Mouse (Mus musculus): ENCODE results near the gene Nudcd3. TPM values are rescaled to one million over a fixed set of nuclear protein-coding genes. Genes with fewer than 3 reads are reported as not detected.

Nudcd3 gene
- polyA plus RNA-seq, 1 experiment, result 20.0 TPM

- Histone ChIP-seq H3K36me3 (ENCODE audit: control insufficient read depth, insufficient read depth, low read length) (no peaks in the 10 kb centered on the region), H3K27me3 (ENCODE audit: control insufficient read depth, insufficient read depth, low read length) (no peaks in the 10 kb centered on the region), H3K4me3 (ENCODE audit: extremely low read depth, insufficient read depth, insufficient read length) (no peak overlapping the region), H3K27ac (ENCODE audit: insufficient read depth, low read length) (no peak overlapping the region), H3K4me1 (ENCODE audit: control insufficient read depth, insufficient read depth, insufficient read length) (peaks cover 4% of the 10 kb centered on the region; the same call in 1 of the 2 replicates)
- WGBS, result 67% methylated on average over 4 of the region's 4 CpGs
- TF ChIP-seq CTCF (IDR thresholded peaks at IDR 0.05; ENCODE audit: extremely low read depth, insufficient read depth, insufficient read length, insufficient replicate concordance) (no peak), POLR2A (IDR thresholded peaks at IDR 0.05; ENCODE audit: low read depth, low read length) (no peak)
- no peak for DNase-seq (ENCODE audit: low read depth in 1 of 2, low spot score in 2 of 2)
Observed at GRCm38 (mm10) chr11:6159704-6160275, 40.4 kb downstream of the Nudcd3 start.

- H3K36me3 ChIP-seq (ENCODE audit: control insufficient read depth, insufficient read depth, low read length), result no peaks in the 10 kb centered on the region
- no peaks in the 10 kb centered on the region for H3K27me3 ChIP-seq (ENCODE audit: control insufficient read depth, insufficient read depth, low read length)
- 96% methylated on average over 1 of the region's 1 CpGs for WGBS
- no peak for DNase-seq (ENCODE audit: low read depth in 1 of 2, low spot score in 2 of 2)
- H3K27ac ChIP-seq (ENCODE audit: insufficient read depth, low read length), result no peak overlapping the region
- no peak overlapping the region for H3K4me3 ChIP-seq (ENCODE audit: extremely low read depth, insufficient read depth, insufficient read length)
- TF ChIP-seq CTCF (IDR thresholded peaks at IDR 0.05; ENCODE audit: extremely low read depth, insufficient read depth, insufficient read length, insufficient replicate concordance) (no peak), POLR2A (IDR thresholded peaks at IDR 0.05; ENCODE audit: low read depth, low read length) (no peak)
- H3K4me1 ChIP-seq (ENCODE audit: control insufficient read depth, insufficient read depth, insufficient read length), result peaks cover 13% of the 10 kb centered on the region; the same call in 1 of the 2 replicates
Observed at GRCm38 (mm10) chr11:6158515-6158914, 41.7 kb downstream of the Nudcd3 start.

GRCm38 (mm10) chr11:6157119-6157518, 43.1 kb downstream of the Nudcd3 start:
- Histone ChIP-seq H3K4me3 (ENCODE audit: extremely low read depth, insufficient read depth, insufficient read length) (no peak overlapping the region), H3K36me3 (ENCODE audit: control insufficient read depth, insufficient read depth, low read length) (no peaks in the 10 kb centered on the region), H3K27ac (ENCODE audit: insufficient read depth, low read length) (no peak overlapping the region), H3K4me1 (ENCODE audit: control insufficient read depth, insufficient read depth, insufficient read length) (peaks cover 20% of the 10 kb centered on the region), H3K27me3 (ENCODE audit: control insufficient read depth, insufficient read depth, low read length) (no peaks in the 10 kb centered on the region)
- DNase-seq (ENCODE audit: low read depth in 1 of 2, low spot score in 2 of 2), result no peak
- no peak for TF ChIP-seq POLR2A (IDR thresholded peaks at IDR 0.05; ENCODE audit: low read depth, low read length)
- TF ChIP-seq CTCF (IDR thresholded peaks at IDR 0.05; ENCODE audit: extremely low read depth, insufficient read depth, insufficient read length, insufficient replicate concordance), result no peak
- WGBS, result 92% methylated on average over 5 of the region's 5 CpGs

DNA sequence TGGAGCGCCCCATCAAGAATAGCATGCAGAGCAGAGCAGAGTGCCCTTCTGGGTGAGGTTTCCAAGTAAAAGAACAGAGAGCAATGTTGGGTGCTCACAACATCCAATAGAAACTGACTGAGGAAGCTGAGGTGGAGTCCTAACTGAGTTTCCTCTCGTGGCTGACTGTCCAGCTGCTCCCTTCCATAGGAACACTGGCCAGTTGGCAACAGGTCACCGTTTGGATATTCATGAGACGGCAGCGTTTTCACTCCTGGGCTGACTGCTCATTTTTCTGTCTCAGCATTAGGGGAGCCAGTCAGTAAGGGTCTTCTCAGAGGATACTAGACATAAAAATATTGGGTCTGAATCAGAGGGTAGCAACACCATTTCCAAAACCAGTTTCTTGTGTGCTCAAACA, 43.6 kb downstream of the Nudcd3 start:
- Histone ChIP-seq H3K36me3 (ENCODE audit: control insufficient read depth, insufficient read depth, low read length) (no peaks in the 10 kb centered on the region), H3K27me3 (ENCODE audit: control insufficient read depth, insufficient read depth, low read length) (no peaks in the 10 kb centered on the region), H3K4me3 (ENCODE audit: extremely low read depth, insufficient read depth, insufficient read length) (no peak overlapping the region), H3K27ac (ENCODE audit: insufficient read depth, low read length) (no peak overlapping the region), H3K4me1 (ENCODE audit: control insufficient read depth, insufficient read depth, insufficient read length) (peaks cover 20% of the 10 kb centered on the region)
- DNase-seq (ENCODE audit: low read depth in 1 of 2, low spot score in 2 of 2), result no peak
- no peak for TF ChIP-seq POLR2A (IDR thresholded peaks at IDR 0.05; ENCODE audit: low read depth, low read length)
- TF ChIP-seq CTCF (IDR thresholded peaks at IDR 0.05; ENCODE audit: extremely low read depth, insufficient read depth, insufficient read length, insufficient replicate concordance), result no peak
- 91% methylated on average over 5 of the region's 5 CpGs for WGBS

DNA sequence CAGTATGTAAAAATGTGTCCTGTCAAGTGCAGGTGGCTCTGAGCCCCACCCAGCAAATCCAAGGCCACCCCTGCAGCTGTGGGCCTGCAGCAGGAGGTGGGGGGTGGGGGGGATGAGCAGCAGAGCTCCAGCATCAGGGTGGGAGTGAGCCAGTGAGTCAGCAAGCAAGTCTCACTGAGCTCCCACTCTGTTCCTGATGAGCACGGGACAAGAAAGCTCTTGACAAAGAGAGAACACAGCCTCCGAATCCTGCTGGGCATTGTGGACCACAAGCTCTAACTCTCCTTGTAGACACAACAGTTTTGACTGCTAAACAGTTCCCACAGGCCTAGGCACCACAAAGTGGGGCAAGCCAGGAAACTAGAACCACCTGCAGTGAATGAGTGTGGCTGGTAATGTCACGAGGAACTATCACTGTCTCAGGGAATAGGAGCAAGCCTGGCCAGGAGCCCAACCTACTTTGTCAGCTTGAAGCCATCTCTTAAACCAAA, 46.0 kb downstream of the Nudcd3 start:
- DNase-seq (ENCODE audit: low read depth in 1 of 2, low spot score in 2 of 2), result no peak
- 24% methylated on average over 3 of the region's 3 CpGs for WGBS
- no peak overlapping the region for H3K27ac ChIP-seq (ENCODE audit: insufficient read depth, low read length)
- H3K36me3 ChIP-seq (ENCODE audit: control insufficient read depth, insufficient read depth, low read length), result peaks cover 6% of the 10 kb centered on the region
- H3K4me1 ChIP-seq (ENCODE audit: control insufficient read depth, insufficient read depth, insufficient read length), result peaks cover 17% of the 10 kb centered on the region
- no peaks in the 10 kb centered on the region for H3K27me3 ChIP-seq (ENCODE audit: control insufficient read depth, insufficient read depth, low read length)
- no peak for TF ChIP-seq CTCF (IDR thresholded peaks at IDR 0.05; ENCODE audit: extremely low read depth, insufficient read depth, insufficient read length, insufficient replicate concordance)
- TF ChIP-seq POLR2A (IDR thresholded peaks at IDR 0.05; ENCODE audit: low read depth, low read length), result no peak
- no peak overlapping the region for H3K4me3 ChIP-seq (ENCODE audit: extremely low read depth, insufficient read depth, insufficient read length)

- Histone ChIP-seq H3K4me1 (ENCODE audit: control insufficient read depth, insufficient read depth, insufficient read length) (peaks cover 17% of the 10 kb centered on the region), H3K27ac (ENCODE audit: insufficient read depth, low read length) (peak overlapping the region; percentile 36; the same call in 1 of the 2 replicates), H3K36me3 (ENCODE audit: control insufficient read depth, insufficient read depth, low read length) (peaks cover 13% of the 10 kb centered on the region), H3K27me3 (ENCODE audit: control insufficient read depth, insufficient read depth, low read length) (no peaks in the 10 kb centered on the region), H3K4me3 (ENCODE audit: extremely low read depth, insufficient read depth, insufficient read length) (no peak overlapping the region)
- DNase-seq (ENCODE audit: low read depth in 1 of 2, low spot score in 2 of 2), result no peak
- WGBS, result 28% methylated on average over 4 of the region's 4 CpGs
- no peak for TF ChIP-seq POLR2A (IDR thresholded peaks at IDR 0.05; ENCODE audit: low read depth, low read length)
Observed at GRCm38 (mm10) chr11:6152864-6153263, 47.4 kb downstream of the Nudcd3 start.

DNA sequence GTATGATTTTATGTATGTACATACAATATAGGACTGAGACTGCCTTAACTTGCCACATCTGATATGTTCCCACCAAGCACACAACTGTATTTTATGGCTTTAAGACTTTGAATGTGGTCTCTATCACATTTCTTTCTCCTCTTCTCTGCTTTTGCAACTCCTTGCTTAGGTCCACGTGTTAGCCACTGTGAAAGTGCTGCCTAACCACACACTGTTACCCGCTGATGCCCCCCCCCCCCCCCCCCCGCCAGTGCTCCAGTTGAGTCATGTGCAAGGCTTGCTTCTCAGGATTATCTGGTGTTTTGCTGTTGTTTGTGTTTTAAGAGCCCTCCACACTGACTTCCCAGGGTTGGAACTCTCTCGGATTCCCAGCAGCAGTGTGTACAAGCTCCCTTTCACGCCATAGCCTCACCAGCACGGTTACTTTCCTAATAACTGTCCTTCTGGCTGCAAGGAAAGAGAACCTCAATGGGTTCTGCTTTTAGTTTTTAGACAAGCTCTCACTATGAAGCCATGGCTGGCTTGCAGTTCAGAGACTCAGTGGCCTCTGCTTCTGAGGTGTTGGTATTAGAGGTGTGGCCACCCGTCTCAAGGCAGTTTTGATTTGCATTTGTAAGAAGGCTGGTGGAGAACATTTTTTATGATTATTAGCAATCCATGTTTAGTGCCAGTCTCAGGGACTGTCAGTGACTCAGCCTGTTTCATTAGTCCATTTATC, 61.8 kb downstream of the Nudcd3 start:
- 80% methylated on average over 7 of the region's 7 CpGs for WGBS
- TF ChIP-seq POLR2A (IDR thresholded peaks at IDR 0.05; ENCODE audit: low read depth, low read length) (no peak), CTCF (IDR thresholded peaks at IDR 0.05; ENCODE audit: extremely low read depth, insufficient read depth, insufficient read length, insufficient replicate concordance) (no peak)
- H3K36me3 ChIP-seq (ENCODE audit: control insufficient read depth, insufficient read depth, low read length), result no peaks in the 10 kb centered on the region

More for the DNA sequence above, 61.8 kb downstream of the Nudcd3 start:
- Histone ChIP-seq H3K27me3 (ENCODE audit: control insufficient read depth, insufficient read depth, low read length) (no peaks in the 10 kb centered on the region), H3K4me1 (ENCODE audit: control insufficient read depth, insufficient read depth, insufficient read length) (no peaks in the 10 kb centered on the region), H3K4me3 (ENCODE audit: extremely low read depth, insufficient read depth, insufficient read length) (no peak overlapping the region), H3K27ac (ENCODE audit: insufficient read depth, low read length) (no peak overlapping the region)
- no peak for DNase-seq (ENCODE audit: low read depth in 1 of 2, low spot score in 2 of 2)
